Mouse (Mus musculus) CD4-positive, CD25-positive, alpha-beta regulatory T cell, adult 4 months (primary cell): ENCODE measurements around the gene Egfl7. TPM values are rescaled to one million over a fixed set of nuclear protein-coding genes. Genes with fewer than 3 reads are reported as not detected.

Experiments used
- ATAC-seq: one replicate; pipeline ENCODE4 v1.8.0; 2017
- polyA plus RNA-seq, 2 experiments: library from polyadenylated mRNA; unstranded; fragments of 100-300 nt; shearing (Covaris generic); gene quantifications; one replicate each; pipeline ENCODE4 v1.2.1; 2017

Gene Egfl7
- polyA plus RNA-seq, 2 experiments from 2014 or later: not detected

DNA sequence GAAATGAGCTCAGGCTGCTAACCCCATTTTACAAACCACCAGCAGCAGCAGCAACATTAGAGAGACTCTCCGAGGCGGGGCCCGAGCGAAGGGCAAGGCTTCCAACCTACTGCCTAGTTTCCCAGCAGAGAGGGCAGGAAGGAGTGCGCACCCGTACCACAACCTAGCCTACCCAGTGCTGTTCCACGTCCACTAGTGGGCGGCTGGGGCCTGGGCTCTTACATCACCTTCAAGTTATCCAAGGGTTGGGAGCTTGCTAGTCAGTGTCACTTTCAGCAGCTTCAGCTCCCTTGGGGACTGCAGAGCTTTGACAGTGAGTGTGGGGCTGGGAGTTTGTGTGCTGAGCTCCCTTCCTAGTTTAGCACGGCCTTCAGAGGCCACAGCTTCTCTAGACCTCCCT is 8.4 kb upstream of the Egfl7 start:
- ATAC-seq: no peak

DNA sequence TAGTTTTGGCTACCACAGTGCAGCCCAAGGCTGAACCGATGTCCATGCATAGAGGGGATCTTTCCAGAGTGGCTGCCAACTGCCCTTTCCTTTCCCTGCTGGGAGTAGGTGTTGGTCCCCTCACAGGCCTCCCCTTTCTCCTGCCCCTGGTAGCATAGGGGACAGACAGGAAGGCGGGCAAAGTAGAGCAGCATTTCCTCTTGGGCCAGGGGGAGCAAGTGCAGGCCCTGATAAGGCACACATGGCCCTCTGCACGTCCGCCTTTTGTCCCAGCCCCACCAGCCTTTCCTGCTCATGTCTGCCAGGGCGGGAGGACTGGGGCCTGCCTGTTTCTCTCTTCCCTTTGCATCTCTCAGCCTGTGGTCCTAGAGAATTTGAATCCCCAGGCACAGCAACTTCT is 8.0 kb upstream of the Egfl7 start:
- ATAC-seq: no peak

- ATAC-seq: no peak
These were observed 6.4 kb upstream of the Egfl7 start for GRCm38 (mm10) chr2:26573396-26573795.

GRCm38 (mm10) chr2:26573807-26574206 is 6.0 kb upstream of the Egfl7 start:
- ATAC-seq: no peak

- no peak for ATAC-seq
These were observed 5.0 kb upstream of the Egfl7 start for GRCm38 (mm10) chr2:26574862-26575261.

DNA sequence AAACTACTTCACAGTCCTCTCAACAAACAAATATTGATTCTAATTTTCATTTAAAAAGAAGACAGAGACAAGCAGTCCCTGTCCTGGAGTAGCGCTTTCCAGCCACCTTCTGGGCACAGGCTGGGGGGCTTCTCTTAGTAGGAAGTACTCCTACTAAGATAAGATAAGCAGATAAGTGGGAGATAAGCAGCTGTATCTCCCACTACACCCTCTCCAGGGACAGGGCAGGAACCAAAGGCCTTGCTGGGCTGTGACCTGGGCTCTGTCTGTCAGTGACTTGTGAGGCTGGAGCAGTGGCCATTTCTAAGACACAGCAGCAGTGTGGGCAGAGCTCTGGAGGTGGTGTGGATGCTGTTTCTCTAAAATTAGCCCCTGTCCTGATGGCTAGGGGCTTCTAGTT is 4.4 kb upstream of the Egfl7 start:
- no peak for ATAC-seq

- no peak for ATAC-seq
These were observed 3.9 kb upstream of the Egfl7 start for GRCm38 (mm10) chr2:26575865-26576264.

GRCm38 (mm10) chr2:26576462-26576861 is 3.4 kb upstream of the Egfl7 start:
- ATAC-seq: no peak

- ATAC-seq: no peak
These were observed 1.4 kb upstream of the Egfl7 start for GRCm38 (mm10) chr2:26578369-26578768.

DNA sequence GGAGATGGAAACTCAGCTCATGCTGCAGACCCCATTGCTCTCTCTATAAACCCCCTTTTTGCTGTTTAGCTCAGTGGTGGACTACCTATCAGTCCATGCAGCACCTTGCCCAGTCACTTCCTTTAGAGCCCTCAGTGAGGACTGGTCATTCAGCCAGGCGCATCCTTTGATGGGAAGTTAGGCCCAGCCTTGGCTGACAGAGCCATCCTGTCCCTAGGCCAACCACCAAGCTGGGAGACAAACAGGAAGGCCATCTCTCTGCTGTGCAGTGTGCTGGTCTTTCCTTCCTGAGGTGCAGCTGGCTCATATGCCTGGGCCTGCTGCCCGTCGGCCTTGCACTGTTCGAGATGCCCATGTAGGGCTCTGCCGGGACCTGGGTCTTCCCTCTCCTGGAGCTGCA is 937 bp downstream of the Egfl7 start:
- ATAC-seq: no peak

DNA sequence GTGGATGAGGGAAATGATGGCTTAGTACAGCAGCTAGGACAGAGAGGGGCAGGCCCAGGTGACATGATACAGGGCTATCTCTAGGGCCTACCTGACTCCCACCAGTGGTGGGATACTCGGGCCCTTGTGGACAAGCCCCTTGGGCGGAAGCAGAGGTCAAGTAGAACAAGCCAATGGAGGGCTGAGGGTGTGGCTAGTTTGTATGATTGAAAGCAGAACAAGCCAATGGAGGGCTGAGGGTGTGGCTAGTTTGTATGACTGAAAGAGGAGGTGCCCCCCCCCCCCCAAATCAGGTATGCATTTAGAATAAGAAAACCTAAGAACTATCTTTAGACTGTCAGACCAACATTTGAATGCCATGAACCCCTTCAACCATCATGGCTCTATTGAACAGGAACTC is 2.4 kb downstream of the Egfl7 start:
- no peak for ATAC-seq

DNA sequence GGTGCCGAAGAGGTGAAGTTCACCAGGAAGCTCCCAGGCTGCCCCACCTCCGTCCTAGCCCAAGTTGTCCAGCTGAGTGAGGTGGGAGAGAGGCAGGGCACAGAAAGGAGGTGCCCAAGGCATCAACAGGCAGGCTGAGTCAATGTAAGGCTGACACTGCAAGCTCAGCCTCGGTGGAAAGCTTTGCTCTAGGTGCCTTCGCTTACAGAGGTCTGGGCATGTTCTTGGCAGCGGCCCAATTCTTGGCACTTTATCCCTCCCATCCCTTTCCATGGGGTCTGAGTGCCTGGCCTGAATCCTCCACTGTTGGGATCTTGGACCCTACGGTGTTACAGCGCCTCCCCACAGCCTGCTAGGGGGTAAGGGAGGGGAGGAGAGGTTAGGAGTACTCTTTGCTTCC is 2.9 kb downstream of the Egfl7 start:
- ATAC-seq: no peak

- ATAC-seq: no peak
These were observed 3.8 kb downstream of the Egfl7 start for GRCm38 (mm10) chr2:26583640-26584039.

DNA sequence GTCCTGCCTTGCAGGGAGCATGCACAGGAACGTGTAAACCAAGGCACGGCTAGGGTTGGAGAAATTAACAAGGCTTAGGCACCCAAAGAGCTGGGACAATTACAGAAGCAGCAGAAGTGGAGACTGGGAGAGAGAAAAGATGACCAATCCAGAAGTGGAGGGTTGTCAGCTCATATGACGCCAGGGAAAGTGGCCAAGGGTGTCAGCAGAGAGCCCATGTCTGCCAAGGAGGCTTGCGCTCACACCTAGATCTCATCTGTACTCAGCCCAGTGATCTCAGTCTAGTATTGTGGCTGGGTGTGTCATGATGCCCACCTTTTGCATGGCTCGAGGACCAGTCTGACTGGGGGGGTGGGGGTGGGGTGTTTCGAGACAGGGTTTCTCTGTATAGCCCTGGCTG is 5.9 kb downstream of the Egfl7 start:
- ATAC-seq: no peak

GRCm38 (mm10) chr2:26586294-26587043 is 6.7 kb downstream of the Egfl7 start, which contains the start of gene Gm20532:
TSS of gene Gm20532 (plus strand) at chr2:26586639.
- ATAC-seq: peak; percentile 62

- peak; percentile 14 for ATAC-seq
These were observed 7.2 kb downstream of the Egfl7 start for GRCm38 (mm10) chr2:26587044-26587405.

DNA sequence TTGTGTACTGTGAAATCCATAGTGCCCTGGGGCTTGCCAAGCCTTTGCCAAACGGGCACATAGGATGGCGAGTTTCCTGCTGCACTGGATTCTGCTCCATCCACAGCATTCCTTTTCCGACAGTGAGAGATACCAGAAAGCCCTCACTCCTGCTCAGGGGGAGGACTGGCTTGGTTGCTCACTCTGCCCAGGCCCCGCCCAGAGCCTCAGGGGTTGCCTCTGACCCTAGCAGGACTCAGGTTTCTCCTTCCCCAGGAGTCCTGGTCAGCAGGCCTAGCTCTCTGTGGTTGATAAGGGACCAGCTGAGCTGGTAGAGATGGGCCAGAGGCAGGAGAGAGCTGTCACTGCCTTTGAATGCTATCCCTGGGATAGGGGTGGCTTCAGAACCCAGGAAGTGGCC is 8.8 kb downstream of the Egfl7 start:
- no peak for ATAC-seq

DNA sequence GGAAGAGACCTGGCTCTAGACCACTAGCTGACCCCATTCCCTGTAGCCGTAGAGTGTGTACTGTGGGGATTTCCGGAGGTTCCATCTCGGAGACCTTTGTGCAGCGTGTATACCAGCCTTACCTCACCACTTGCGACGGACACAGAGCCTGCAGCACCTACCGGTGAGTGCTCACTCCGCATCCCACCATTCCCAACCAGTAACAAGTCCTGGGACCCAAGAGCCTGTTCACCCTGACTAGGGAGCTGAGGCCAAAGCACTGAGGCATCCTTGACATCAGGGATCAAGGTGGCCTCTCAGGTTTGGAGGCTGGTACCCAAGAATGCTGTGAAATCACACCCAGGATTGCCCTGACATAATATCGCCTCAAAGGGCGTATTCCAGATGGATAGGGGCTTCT is 9.5 kb downstream of the Egfl7 start:
- no peak for ATAC-seq

GRCm38 (mm10) chr2:26590282-26590681 is 10.5 kb downstream of the Egfl7 start:
- ATAC-seq: no peak

- ATAC-seq: no peak
These were observed 11.1 kb downstream of the Egfl7 start for GRCm38 (mm10) chr2:26590962-26591361.

DNA sequence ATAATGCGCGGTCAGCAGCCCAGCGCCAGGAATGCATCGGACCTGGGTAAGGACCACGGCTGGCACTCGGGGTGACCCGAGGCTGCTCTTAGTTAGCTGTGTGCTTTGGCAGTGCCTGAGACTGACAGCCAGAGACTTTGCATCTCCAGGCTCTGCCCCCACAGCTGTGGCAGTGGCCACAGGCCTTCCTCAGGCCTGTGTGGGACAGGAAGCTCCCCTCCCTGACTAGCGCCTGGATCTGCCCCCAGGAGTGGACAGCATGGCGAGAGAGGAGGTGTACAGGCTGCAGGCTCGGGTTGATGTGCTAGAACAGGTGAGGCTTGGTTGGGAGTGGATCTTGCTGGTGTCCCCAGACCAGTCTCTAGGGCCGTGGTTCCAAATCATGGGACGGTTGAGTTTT is 11.6 kb downstream of the Egfl7 start:
- no peak for ATAC-seq

DNA sequence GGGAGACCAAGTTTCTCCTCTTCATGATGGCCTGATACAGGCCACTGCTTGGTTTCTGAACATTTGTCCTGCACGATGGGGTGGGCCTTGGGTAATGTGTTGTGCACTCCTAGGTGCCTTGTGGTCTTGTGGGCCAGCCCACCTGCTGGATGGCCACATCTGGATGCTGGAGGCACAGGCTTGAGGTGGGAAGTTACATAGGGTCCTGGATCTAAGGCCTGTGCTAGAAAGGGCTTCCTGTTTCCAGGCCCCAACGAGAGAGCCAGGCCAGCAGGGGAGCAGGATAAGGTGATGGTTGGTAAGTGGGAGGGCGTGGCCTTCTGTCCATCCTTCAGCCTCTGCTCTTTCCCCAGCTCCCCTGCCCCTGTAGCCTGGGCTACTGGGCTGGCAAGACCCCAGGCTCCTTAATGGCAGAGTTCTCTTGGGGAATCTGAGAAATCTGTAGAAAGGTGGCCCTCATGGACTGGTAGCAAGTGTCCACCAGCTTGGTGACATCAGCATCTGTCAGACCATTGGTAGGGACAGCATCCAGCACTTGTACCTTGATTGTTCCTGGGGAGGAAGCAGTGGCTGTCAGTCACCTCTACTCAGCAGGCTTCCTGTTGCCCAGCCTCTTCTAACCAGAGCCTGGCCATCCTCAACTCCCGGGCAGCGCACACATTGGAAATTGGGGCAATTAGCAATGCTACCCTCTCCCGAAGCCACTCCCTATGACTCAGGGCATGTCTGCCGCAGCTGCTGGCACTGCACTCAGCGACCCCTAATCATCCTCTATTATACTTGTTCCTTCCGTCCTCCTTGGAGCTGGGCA is 13.6 kb downstream of the Egfl7 start:
- no peak for ATAC-seq

DNA sequence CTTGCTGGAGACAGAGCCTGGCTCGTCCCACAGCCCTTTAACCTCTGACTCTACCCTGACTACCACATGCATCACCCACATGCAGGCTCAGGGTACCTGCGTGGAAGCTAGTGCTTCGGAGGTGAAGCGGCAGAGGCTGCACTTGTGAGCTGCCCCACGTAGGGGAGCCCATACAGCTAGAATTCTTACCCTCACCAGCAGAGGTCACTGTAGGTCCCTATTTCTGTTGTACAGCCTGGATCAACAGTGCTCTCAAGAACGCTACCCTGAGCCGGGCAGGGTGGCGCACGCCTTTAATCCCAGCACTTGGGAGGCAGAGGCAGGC is 14.2 kb downstream of the Egfl7 start:
- ATAC-seq: peak; percentile 81

GRCm38 (mm10) chr2:26594461-26594933 is 14.7 kb downstream of the Egfl7 start:
- ATAC-seq: no peak
